Mouse (Mus musculus): ENCODE results near the gene Prelp.

GRCm38 (mm10) chr1:133884746-133885145 is 36.5 kb downstream of the Prelp start:
- TF ChIP-seq CTCF (IDR thresholded peaks at IDR 0.05; ENCODE audit: borderline replicate concordance, insufficient read depth, low read depth, low read length) = no peak
- no peak for TF ChIP-seq POLR2A (IDR thresholded peaks at IDR 0.05; ENCODE audit: borderline replicate concordance, insufficient read depth, low read length)
